In genomic region chr7:79096492-79096891, GRCm38 (mm10) we compare ENCODE assay signal across 18 mouse cellular contexts. TPM values are rescaled to one million over a fixed set of nuclear protein-coding genes. Genes with fewer than 3 reads are reported as not detected.
DNase-seq lines count a peak whose midpoint lies in the region; ATAC-seq and TF ChIP-seq lines count a peak whose summit lies in the region.
"Had no signal": no experiment of that assay in that cellular context is flagged by ENCODE, and none has a peak within 500 bp of the region (broad histone marks: within the 10 kb centered on the region; RNA-seq: fewer than 3 reads in every experiment).

No protein-coding gene starts in this region.

- H3K9me3 ChIP-seq in liver, embryonic 14.5 days (ENCODE audit: control insufficient read depth, low read length): no peaks in the 10 kb centered on the region
- no peaks in the 10 kb centered on the region for H3K9me3 ChIP-seq in liver, embryonic 12.5 days (replicated peaks)
- H3K9me3 ChIP-seq in E14TG2a.4 (ENCODE audit: low read length): no peaks in the 10 kb centered on the region
- H3K9me3 ChIP-seq: embryonic facial prominence, embryonic 10.5 days; forebrain, embryonic 13.5 days; heart, embryonic 12.5 days; hindbrain, embryonic 12.5 days had no signal

- no peaks in the 10 kb centered on the region for H3K27me3 ChIP-seq in liver, embryonic 14.5 days (ENCODE audit: control insufficient read depth, insufficient read depth, low read length)
- peaks cover 22% of the 10 kb centered on the region; the same call in 1 of the 2 replicates for H3K27me3 ChIP-seq in liver, embryonic 12.5 days (replicated peaks)
- H3K27me3 ChIP-seq in E14TG2a.4 (ENCODE audit: insufficient read depth, low read length): peaks cover 28% of the 10 kb centered on the region
- H3K27me3 ChIP-seq: forebrain, embryonic 13.5 days had no signal

- TF ChIP-seq CTCF in liver, embryonic 14.5 days (IDR thresholded peaks at IDR 0.05; ENCODE audit: low read depth): peak; percentile 30; the same call in 1 of the 2 replicates
- TF ChIP-seq CTCF in E14TG2a.4 (conservative IDR thresholded peaks at IDR 0.05; ENCODE audit: low read length): peak; percentile 36

- WGBS in liver, embryonic 14.5 days (ENCODE audit: insufficient replicate concordance): 57% methylated on average over 5 of the region's 5 CpGs
- whole genome bisulfite sequencing in liver, embryonic 12.5 days (ENCODE audit: insufficient replicate concordance): 52% methylated on average over 5 of the region's 5 CpGs

- H3K9ac ChIP-seq in liver, embryonic 14.5 days (replicated peaks): no peak overlapping the region
- no peak overlapping the region for H3K9ac ChIP-seq in liver, embryonic 12.5 days
- H3K9ac ChIP-seq: forebrain, embryonic 13.5 days; forebrain, postnatal 0 days; heart, embryonic 12.5 days; hindbrain, embryonic 12.5 days had no signal

- no peak overlapping the region for H3K27ac ChIP-seq in liver, embryonic 14.5 days
- no peak overlapping the region for H3K27ac ChIP-seq in liver, embryonic 12.5 days
- H3K27ac ChIP-seq: embryonic facial prominence, embryonic 10.5 days; forebrain, embryonic 13.5 days; heart, adult 2 months; hindbrain, embryonic 12.5 days had no signal

- ATAC-seq in liver, embryonic 14.5 days (ENCODE audit: insufficient read depth): no peak
- no peak for ATAC-seq in liver, embryonic 12.5 days
- ATAC-seq: forebrain, embryonic 13.5 days; forebrain, postnatal 0 days; hindbrain, embryonic 16.5 days; inflammation-experienced regulatory T-cells, adult 6 months had no signal

- H3K36me3 ChIP-seq in liver, embryonic 14.5 days (replicated peaks; ENCODE audit: control insufficient read depth, insufficient read depth, low read depth): no peaks in the 10 kb centered on the region
- H3K36me3 ChIP-seq in liver, embryonic 12.5 days: no peaks in the 10 kb centered on the region
- H3K36me3 ChIP-seq in E14TG2a.4 (ENCODE audit: insufficient read depth, low read length): no peaks in the 10 kb centered on the region
- H3K36me3 ChIP-seq: embryonic facial prominence, embryonic 10.5 days; heart, embryonic 12.5 days; hindbrain, embryonic 12.5 days had no signal

- H3K4me2 ChIP-seq in liver, embryonic 14.5 days (ENCODE audit: low read depth): no peak overlapping the region
- no peak overlapping the region for H3K4me2 ChIP-seq in liver, embryonic 12.5 days
- H3K4me2 ChIP-seq: forebrain, embryonic 13.5 days; heart, embryonic 12.5 days; hindbrain, embryonic 12.5 days had no signal

- DNase-seq in liver, embryonic 14.5 days (ENCODE audit: low read depth in 3 of 3, low spot score in 3 of 3): no peak
- peak; percentile 35 for DNase-seq in ZHBTc4 (ENCODE audit: low read depth, low spot score)
- no peak for DNase-seq in adrenal gland, postnatal 36 days
- DNase-seq in spleen, postnatal 14 days (ENCODE audit: low spot score in 2 of 2): no peak
- DNase-seq: adrenal gland, postnatal 10 days; cerebellum, adult 18-20 months; cerebellum, postnatal 10 days; forebrain, postnatal 0 days; gastrocnemius, postnatal 14 days; heart, adult 2 months had no signal

- no peak for TF ChIP-seq EP300 in liver, embryonic 14.5 days (IDR thresholded peaks at IDR 0.05; ENCODE audit: low read depth)

- H3K4me1 ChIP-seq in liver, embryonic 14.5 days (replicated peaks; ENCODE audit: control insufficient read depth in 2 of 2, insufficient read depth in 2 of 2, low read length in 1 of 2): no peaks in the 10 kb centered on the region
- no peaks in the 10 kb centered on the region for H3K4me1 ChIP-seq in liver, embryonic 12.5 days
- H3K4me1 ChIP-seq in E14TG2a.4 (replicated peaks; ENCODE audit: low read depth, low read length): 0 out of 2 replicates have a peak, but pooled peaks cover 7% of the 10 kb centered on the region
- H3K4me1 ChIP-seq: embryonic facial prominence, embryonic 10.5 days; forebrain, embryonic 13.5 days; heart, embryonic 12.5 days; hindbrain, embryonic 12.5 days had no signal

- H3K4me3 ChIP-seq in liver, embryonic 14.5 days (ENCODE audit: insufficient read depth in 1 of 2, low read depth in 2 of 2, low read length in 2 of 2): no peak overlapping the region
- H3K4me3 ChIP-seq in liver, embryonic 12.5 days: no peak overlapping the region
- H3K4me3 ChIP-seq in E14TG2a.4 (replicated peaks; ENCODE audit: low read length): no peak overlapping the region
- H3K4me3 ChIP-seq: embryonic facial prominence, embryonic 10.5 days; forebrain, embryonic 13.5 days; heart, adult 2 months; heart, embryonic 12.5 days; hindbrain, embryonic 12.5 days had no signal

RNA-seq across cellular contexts. Expression of gene Hapln3, which starts 34.3 kb away (rescaled TPM):
- polyA plus RNA-seq in liver, embryonic 14.5 days (2012; rRNA removed): 0.11 and 0.17 TPM in 2 replicates
- 0.11 and 0.29 TPM in 2 replicates for polyA plus RNA-seq in liver, embryonic 14.5 days (2014; fragmentation: Nextera tagmentation; extraction: Ambion mirVana)
- 0.26 and 0.71 TPM in 2 replicates for polyA plus RNA-seq in liver, embryonic 12.5 days (2016; fragmentation: Nextera tagmentation; extraction: Ambion mirVana)
- total RNA-seq in adrenal gland, postnatal 36 days (2021): 1 to 10 TPM; 1.0 to 2.0 TPM
- polyA plus RNA-seq: inflammation-experienced regulatory T-cells, adult 6 months had no signal

RNA-seq across cellular contexts. Expression of gene Acan, which starts 43.2 kb away (rescaled TPM):
- 0.04 TPM in 1 of 2 replicates, not detected in the other for polyA plus RNA-seq in liver, embryonic 14.5 days (2012; rRNA removed)
- polyA plus RNA-seq in liver, embryonic 14.5 days (2014; fragmentation: Nextera tagmentation; extraction: Ambion mirVana): not detected in 2 replicates
- polyA plus RNA-seq in liver, embryonic 12.5 days (2016; fragmentation: Nextera tagmentation; extraction: Ambion mirVana): not detected in 2 replicates
- 10 to 100 TPM in 1 of 2 experiments, under 1 TPM in 1; 0.72 to 15.2 TPM for total RNA-seq in adrenal gland, postnatal 36 days (2021)
- polyA plus RNA-seq: forebrain, embryonic 13.5 days; inflammation-experienced regulatory T-cells, adult 6 months had no signal

RNA-seq across cellular contexts. Expression of gene Mfge8, which starts 52.4 kb away (rescaled TPM):
- polyA plus RNA-seq in liver, embryonic 14.5 days (2012; rRNA removed): 44.5 and 46.0 TPM in 2 replicates
- 55.3 and 64.5 TPM in 2 replicates for polyA plus RNA-seq in liver, embryonic 14.5 days (2014; fragmentation: Nextera tagmentation; extraction: Ambion mirVana)
- 58.0 and 59.4 TPM in 2 replicates for polyA plus RNA-seq in liver, embryonic 12.5 days (2016; fragmentation: Nextera tagmentation; extraction: Ambion mirVana)
- total RNA-seq in adrenal gland, postnatal 36 days (2021): 100 to 1,000 TPM; 283 to 302 TPM
